Mouse (Mus musculus): ENCODE results near the gene Dlg5. TPM values are rescaled to one million over a fixed set of nuclear protein-coding genes. Genes with fewer than 3 reads are reported as not detected.

Dlg5 gene
- polyA plus RNA-seq, 1 experiment from 2014 or later, result 0.97 TPM

DNA sequence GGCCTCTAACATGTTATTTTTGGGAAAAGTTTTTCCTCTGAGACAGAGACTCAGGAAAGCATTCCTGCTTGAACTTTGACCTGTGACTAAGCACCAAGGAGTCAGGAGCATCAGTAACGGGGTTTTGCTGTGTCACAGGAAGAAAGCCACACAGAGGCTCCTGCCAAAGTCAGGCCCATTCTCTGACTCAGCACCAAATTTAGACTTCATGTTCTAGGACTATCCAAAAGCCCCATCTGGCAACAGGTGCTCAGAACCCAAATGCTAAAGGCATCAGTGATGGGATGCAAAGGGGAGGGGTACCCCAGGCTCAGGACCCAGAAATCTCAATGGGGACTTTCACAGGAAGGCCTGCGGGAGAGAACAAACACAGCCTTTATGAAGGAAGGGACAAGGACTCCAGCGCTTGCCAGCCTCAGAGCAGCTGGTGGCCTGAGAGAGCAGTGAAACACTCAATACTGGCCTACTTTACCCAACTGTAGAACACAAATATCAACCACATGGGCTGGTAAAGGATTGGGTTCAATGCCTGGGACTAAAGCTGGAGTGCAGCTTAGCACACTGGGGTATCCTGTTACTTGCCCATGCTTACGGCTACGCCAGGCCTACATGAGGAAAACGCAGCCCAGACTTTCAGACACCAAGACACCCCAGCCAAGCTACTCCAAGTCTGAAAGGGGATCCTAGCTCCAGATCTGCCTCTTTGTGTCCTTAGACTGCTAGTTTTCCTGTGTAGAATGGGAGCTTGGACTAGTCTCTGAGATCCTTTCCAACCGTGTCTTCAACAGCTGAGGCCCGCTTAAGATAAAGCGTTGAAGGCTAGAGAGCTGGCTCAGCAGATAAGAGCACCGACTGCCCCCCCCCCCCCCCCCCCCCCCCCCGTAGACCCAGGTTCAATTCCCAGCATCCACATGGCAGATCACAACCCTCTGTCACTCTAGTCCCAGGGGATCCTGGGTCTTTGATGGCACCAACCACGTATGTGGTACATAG is 12.8 kb downstream of the Dlg5 start:
- peak overlapping the region; percentile 31; the same call in 1 of the 2 replicates for H3K27ac ChIP-seq (replicated peaks)
- H3K4me1 ChIP-seq (replicated peaks), result peaks cover 27% of the 10 kb centered on the region
- 49% methylated on average over 10 of the region's 12 CpGs for WGBS (ENCODE audit: insufficient replicate concordance)
- peak overlapping the region; percentile 18; the same call in 1 of the 2 replicates for H3K4me2 ChIP-seq
- no peaks in the 10 kb centered on the region for H3K36me3 ChIP-seq (replicated peaks)
- no peaks in the 10 kb centered on the region for H3K9me3 ChIP-seq (replicated peaks)
- peak; percentile 54; the same call in 1 of the 2 replicates for ATAC-seq (ENCODE audit: insufficient read depth)
- no peaks in the 10 kb centered on the region for H3K27me3 ChIP-seq
- no peak overlapping the region for H3K9ac ChIP-seq
- H3K4me3 ChIP-seq (replicated peaks), result no peak overlapping the region

DNA sequence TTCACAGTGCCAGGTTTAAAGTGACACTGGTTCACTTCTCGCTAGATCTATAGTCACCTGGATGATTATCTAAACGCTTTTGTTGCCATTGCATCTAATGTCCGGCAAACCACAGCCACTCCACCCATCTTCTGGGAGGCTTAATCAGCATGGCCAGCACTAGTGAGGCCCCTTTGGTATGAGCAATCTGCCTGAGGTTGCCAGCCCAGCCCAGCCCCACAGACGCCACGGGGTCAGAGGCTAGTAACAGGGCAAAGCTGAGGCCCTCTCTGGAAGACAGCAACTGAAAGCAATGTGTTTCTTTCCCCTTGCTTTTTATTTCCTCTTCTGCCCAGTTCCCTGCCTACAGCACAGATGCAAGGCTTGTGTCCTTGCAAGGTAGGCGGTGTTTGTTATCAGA is 17.2 kb downstream of the Dlg5 start:
- no peak overlapping the region for H3K4me3 ChIP-seq (replicated peaks)
- H3K9me3 ChIP-seq (replicated peaks), result no peaks in the 10 kb centered on the region
- peaks cover 14% of the 10 kb centered on the region for H3K4me1 ChIP-seq (replicated peaks)
- H3K9ac ChIP-seq, result no peak overlapping the region
- H3K36me3 ChIP-seq (replicated peaks), result no peaks in the 10 kb centered on the region
- no peak for ATAC-seq (ENCODE audit: insufficient read depth)
- WGBS (ENCODE audit: insufficient replicate concordance), result 27% methylated on average over 6 of the region's 6 CpGs
- H3K4me2 ChIP-seq, result no peak overlapping the region
- no peak overlapping the region for H3K27ac ChIP-seq (replicated peaks)
- H3K27me3 ChIP-seq, result no peaks in the 10 kb centered on the region

GRCm38 (mm10) chr14:24227015-24227414 is 18.7 kb downstream of the Dlg5 start:
- no peaks in the 10 kb centered on the region for H3K27me3 ChIP-seq
- WGBS (ENCODE audit: insufficient replicate concordance), result 22% methylated on average over 8 of the region's 8 CpGs
- H3K36me3 ChIP-seq (replicated peaks), result no peaks in the 10 kb centered on the region
- H3K9ac ChIP-seq, result no peak overlapping the region
- H3K4me1 ChIP-seq (replicated peaks), result 0 out of 2 replicates have a peak, but pooled peaks cover 3% of the 10 kb centered on the region
- no peak overlapping the region for H3K4me2 ChIP-seq
- no peak for ATAC-seq (ENCODE audit: insufficient read depth)
- H3K4me3 ChIP-seq (replicated peaks), result no peak overlapping the region
- H3K9me3 ChIP-seq (replicated peaks), result no peaks in the 10 kb centered on the region
- no peak overlapping the region for H3K27ac ChIP-seq (replicated peaks)

- no peaks in the 10 kb centered on the region for H3K27me3 ChIP-seq
- WGBS (ENCODE audit: insufficient replicate concordance), result 69% methylated on average over 2 of the region's 2 CpGs
Observed at GRCm38 (mm10) chr14:24226344-24226743, 19.4 kb downstream of the Dlg5 start.

DNA sequence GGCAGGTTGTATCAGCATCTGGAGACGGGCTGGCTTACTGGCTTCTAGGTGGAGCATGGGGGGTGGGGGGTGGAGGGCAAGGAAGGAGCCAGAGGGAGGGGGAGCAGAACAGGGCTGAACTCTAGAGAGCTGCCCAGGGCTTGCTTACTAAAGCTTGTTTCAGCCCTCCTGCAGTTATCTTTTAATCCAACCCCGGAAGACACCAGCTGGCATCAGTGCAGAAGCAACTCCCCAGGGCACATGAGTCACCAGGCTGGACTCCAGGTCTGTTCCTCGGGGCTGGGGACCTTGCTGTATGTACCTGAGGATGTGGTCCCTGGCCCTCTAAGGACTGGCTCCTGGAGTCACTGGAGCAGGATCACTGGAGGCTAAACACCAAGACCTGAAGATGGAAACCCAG is 23.0 kb downstream of the Dlg5 start:
- no peak overlapping the region for H3K27ac ChIP-seq (replicated peaks)
- H3K4me3 ChIP-seq (replicated peaks), result no peak overlapping the region
- ATAC-seq (ENCODE audit: insufficient read depth), result no peak
- no peaks in the 10 kb centered on the region for H3K4me1 ChIP-seq (replicated peaks)
- H3K9me3 ChIP-seq (replicated peaks), result no peaks in the 10 kb centered on the region
- H3K36me3 ChIP-seq (replicated peaks), result no peaks in the 10 kb centered on the region
- 40% methylated on average over 3 of the region's 3 CpGs for WGBS (ENCODE audit: insufficient replicate concordance)
- H3K9ac ChIP-seq, result no peak overlapping the region
- H3K4me2 ChIP-seq, result no peak overlapping the region
- no peaks in the 10 kb centered on the region for H3K27me3 ChIP-seq

More at GRCm38 (mm10) chr14:24226344-24226743, 19.4 kb downstream of the Dlg5 start:
- no peak overlapping the region for H3K27ac ChIP-seq (replicated peaks)
- H3K9ac ChIP-seq, result no peak overlapping the region
- ATAC-seq (ENCODE audit: insufficient read depth), result no peak
- H3K4me1 ChIP-seq (replicated peaks), result 0 out of 2 replicates have a peak, but pooled peaks cover 3% of the 10 kb centered on the region
- H3K4me3 ChIP-seq (replicated peaks), result no peak overlapping the region
- no peak overlapping the region for H3K4me2 ChIP-seq
- H3K9me3 ChIP-seq (replicated peaks), result no peaks in the 10 kb centered on the region
- no peaks in the 10 kb centered on the region for H3K36me3 ChIP-seq (replicated peaks)

- 54% methylated on average over 3 of the region's 3 CpGs for WGBS (ENCODE audit: insufficient replicate concordance)
- no peaks in the 10 kb centered on the region for H3K9me3 ChIP-seq (replicated peaks)
- no peak for ATAC-seq (ENCODE audit: insufficient read depth)
Observed at GRCm38 (mm10) chr14:24222273-24222672, 23.4 kb downstream of the Dlg5 start.

GRCm38 (mm10) chr14:24217362-24217722 is 28.4 kb downstream of the Dlg5 start:
- ATAC-seq (ENCODE audit: insufficient read depth), result 0 out of 2 replicates have a peak, but pooled peaks have one; percentile 22

More at GRCm38 (mm10) chr14:24222273-24222672, 23.4 kb downstream of the Dlg5 start:
- no peak overlapping the region for H3K4me3 ChIP-seq (replicated peaks)
- no peaks in the 10 kb centered on the region for H3K36me3 ChIP-seq (replicated peaks)
- no peak overlapping the region for H3K27ac ChIP-seq (replicated peaks)
- no peaks in the 10 kb centered on the region for H3K4me1 ChIP-seq (replicated peaks)
- H3K4me2 ChIP-seq, result no peak overlapping the region
- no peak overlapping the region for H3K9ac ChIP-seq
- H3K27me3 ChIP-seq, result no peaks in the 10 kb centered on the region

DNA sequence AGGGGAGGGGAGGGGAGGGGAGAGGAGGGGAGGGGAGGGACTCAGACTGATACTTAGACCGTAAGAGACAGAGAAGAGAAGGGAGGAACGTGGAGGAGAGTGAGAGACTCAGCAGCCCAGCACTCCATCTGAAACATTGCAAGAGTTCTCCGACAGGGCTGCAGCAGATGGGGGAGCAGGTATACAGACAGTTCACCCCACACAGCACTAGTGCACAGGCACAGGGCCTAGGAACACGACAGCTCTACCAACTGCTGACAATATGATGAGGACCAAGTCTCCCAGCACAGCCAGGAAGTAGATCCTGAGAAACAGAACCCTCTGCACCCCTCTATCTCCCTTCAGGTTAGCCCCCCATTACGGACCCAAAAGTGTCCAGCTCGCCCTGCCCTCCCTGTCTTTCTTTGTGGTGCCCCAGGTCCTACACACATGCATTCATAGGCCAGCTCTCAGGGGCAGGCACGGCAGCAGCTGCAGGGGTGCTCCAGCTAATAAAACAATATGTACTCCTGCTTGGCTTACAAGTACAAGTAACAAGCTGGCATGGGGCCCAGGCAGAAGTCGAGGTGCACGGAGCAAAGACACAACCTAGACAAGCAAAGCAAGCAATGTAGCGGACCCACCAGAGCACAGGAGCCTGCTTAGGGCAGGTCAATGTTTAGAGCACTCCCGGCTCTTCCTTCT is 28.9 kb downstream of the Dlg5 start:
- Histone ChIP-seq H3K4me2 (no peak overlapping the region), H3K4me3 (replicated peaks) (no peak overlapping the region), H3K9me3 (replicated peaks) (no peaks in the 10 kb centered on the region), H3K27ac (replicated peaks) (no peak overlapping the region), H3K27me3 (peaks cover 15% of the 10 kb centered on the region; the same call in 1 of the 2 replicates), H3K9ac (no peak overlapping the region), H3K4me1 (replicated peaks) (0 out of 2 replicates have a peak, but pooled peaks cover 6% of the 10 kb centered on the region), H3K36me3 (replicated peaks) (no peaks in the 10 kb centered on the region)
- ATAC-seq (ENCODE audit: insufficient read depth), result no peak
- WGBS (ENCODE audit: insufficient replicate concordance), result 46% methylated on average over 11 of the region's 11 CpGs

More at GRCm38 (mm10) chr14:24217362-24217722, 28.4 kb downstream of the Dlg5 start:
- Histone ChIP-seq H3K27ac (replicated peaks) (no peak overlapping the region), H3K4me2 (no peak overlapping the region), H3K4me1 (replicated peaks) (0 out of 2 replicates have a peak, but pooled peaks cover 6% of the 10 kb centered on the region), H3K36me3 (replicated peaks) (no peaks in the 10 kb centered on the region), H3K4me3 (replicated peaks) (no peak overlapping the region), H3K9ac (no peak overlapping the region), H3K9me3 (replicated peaks) (no peaks in the 10 kb centered on the region), H3K27me3 (peaks cover 11% of the 10 kb centered on the region; the same call in 1 of the 2 replicates)
- 29% methylated on average over 8 of the region's 8 CpGs for WGBS (ENCODE audit: insufficient replicate concordance)

DNA sequence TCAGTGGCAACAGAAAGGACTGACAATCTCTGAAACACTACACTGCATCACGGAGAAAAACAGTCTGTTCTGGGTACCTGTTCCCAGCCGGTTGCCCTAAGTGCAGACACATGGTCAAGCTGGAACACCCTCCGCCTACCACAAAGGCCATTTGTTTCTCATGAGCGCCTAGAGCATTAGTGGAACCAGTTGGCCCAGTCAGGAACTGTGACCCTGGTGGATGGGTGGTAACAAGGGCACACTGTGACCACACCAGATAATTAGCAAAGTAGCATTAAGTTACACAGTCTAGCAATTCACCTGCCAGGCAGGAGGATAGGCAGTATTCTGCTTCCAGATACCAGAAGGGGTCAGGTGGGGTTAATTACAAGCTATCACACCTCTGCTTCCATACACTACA is 29.7 kb downstream of the Dlg5 start:
- H3K9ac ChIP-seq, result no peak overlapping the region
- H3K4me2 ChIP-seq, result no peak overlapping the region
- peaks cover 16% of the 10 kb centered on the region; the same call in 1 of the 2 replicates for H3K27me3 ChIP-seq
- 52% methylated on average over 4 of the region's 4 CpGs for WGBS (ENCODE audit: insufficient replicate concordance)
- H3K4me3 ChIP-seq (replicated peaks), result no peak overlapping the region
- no peak overlapping the region for H3K27ac ChIP-seq (replicated peaks)
- 0 out of 2 replicates have a peak, but pooled peaks cover 6% of the 10 kb centered on the region for H3K4me1 ChIP-seq (replicated peaks)
- no peaks in the 10 kb centered on the region for H3K36me3 ChIP-seq (replicated peaks)
- no peaks in the 10 kb centered on the region for H3K9me3 ChIP-seq (replicated peaks)
- no peak for ATAC-seq (ENCODE audit: insufficient read depth)

- H3K9ac ChIP-seq, result no peak overlapping the region
- no peak overlapping the region for H3K4me3 ChIP-seq (replicated peaks)
- peaks cover 16% of the 10 kb centered on the region; the same call in 1 of the 2 replicates for H3K27me3 ChIP-seq
- H3K4me1 ChIP-seq (replicated peaks), result 0 out of 2 replicates have a peak, but pooled peaks cover 6% of the 10 kb centered on the region
- WGBS (ENCODE audit: insufficient replicate concordance), result 52% methylated on average over 9 of the region's 9 CpGs
- H3K27ac ChIP-seq (replicated peaks), result no peak overlapping the region
- H3K36me3 ChIP-seq (replicated peaks), result no peaks in the 10 kb centered on the region
- no peaks in the 10 kb centered on the region for H3K9me3 ChIP-seq (replicated peaks)
- no peak overlapping the region for H3K4me2 ChIP-seq
- ATAC-seq (ENCODE audit: insufficient read depth), result no peak
Observed at GRCm38 (mm10) chr14:24214436-24214835, 31.3 kb downstream of the Dlg5 start.

DNA sequence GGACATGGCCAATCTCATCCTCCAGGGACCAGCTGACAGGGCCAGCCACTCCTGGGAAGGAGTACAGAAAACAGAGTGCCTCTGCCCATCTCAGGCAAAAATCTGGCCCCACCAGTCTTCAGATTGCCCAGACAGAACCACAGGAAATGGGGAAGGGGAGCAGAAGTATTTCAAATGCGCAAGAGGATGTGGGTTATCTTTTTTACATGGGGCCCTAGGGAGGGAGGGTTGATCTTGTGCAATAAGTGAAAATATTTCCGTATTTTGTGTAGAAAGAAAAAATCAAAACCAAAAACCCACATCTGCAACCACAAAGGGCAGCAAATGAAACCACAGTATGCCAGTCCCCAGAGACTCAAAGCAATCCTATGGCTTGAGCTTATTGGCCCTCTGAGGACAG is 32.4 kb downstream of the Dlg5 start:
- whole genome bisulfite sequencing (ENCODE audit: insufficient replicate concordance), result 10% methylated on average over 2 of the region's 2 CpGs
- Histone ChIP-seq H3K9ac (no peak overlapping the region), H3K36me3 (replicated peaks) (no peaks in the 10 kb centered on the region), H3K4me3 (replicated peaks) (no peak overlapping the region), H3K4me1 (replicated peaks) (0 out of 2 replicates have a peak, but pooled peaks cover 6% of the 10 kb centered on the region), H3K9me3 (replicated peaks) (no peaks in the 10 kb centered on the region), H3K4me2 (no peak overlapping the region), H3K27me3 (peaks cover 20% of the 10 kb centered on the region; the same call in 1 of the 2 replicates), H3K27ac (replicated peaks) (no peak overlapping the region)
- no peak for ATAC-seq (ENCODE audit: insufficient read depth)

Measured in liver, embryonic 15.5 days (tissue).